Mouse (Mus musculus) kidney, postnatal 0 days (tissue): ENCODE results near the gene Pbx2. TPM values are rescaled to one million over a fixed set of nuclear protein-coding genes. Genes with fewer than 3 reads are reported as not detected.

Experiments used
- ATAC-seq: fragments of 200-750 bp; cut with Nextera tagmentation; replicated peaks from 2 replicates; pipeline ENCODE4 v1.8.0; 2017; ENCODE audit warnings: low read depth, moderate number of reproducible peaks, moderate TSS enrichment, moderate library complexity; ENCODE audit not compliant: low FRiP score
- DNase-seq: peaks from one replicate; pipeline ENCODE4 v3.0.0-alpha.2; 2016; ENCODE audit warnings: low spot score
- H3K27ac ChIP-seq: fragments of 300-500 bp; sonication (generic); 2 replicates; pipeline ENCODE4 v1.5.1; 2014; ENCODE audit warnings: mild to moderate bottlenecking
- H3K27me3 ChIP-seq: fragments of 300-500 bp; sonication (generic); 2 replicates; pipeline ENCODE4 v1.6.1; 2014; ENCODE audit warnings: low read length, mixed read lengths; ENCODE audit not compliant: insufficient read depth
- H3K36me3 ChIP-seq: fragments of 300-500 bp; sonication (generic); 2 replicates; pipeline ENCODE4 v1.6.1; 2014; ENCODE audit warnings: low read length, mixed read lengths; ENCODE audit not compliant: insufficient read depth
- H3K4me1 ChIP-seq: fragments of 300-500 bp; sonication (generic); replicated peaks from 2 replicates; pipeline ENCODE4 v1.6.1; 2014; ENCODE audit warnings: antibody characterized with exemption, low read length, mixed read lengths; ENCODE audit not compliant: insufficient read depth
- H3K4me2 ChIP-seq: fragments of 300-500 bp; sonication (generic); 2 replicates; pipeline ENCODE4 v1.6.1; 2014; ENCODE audit warnings: mild to moderate bottlenecking, low read length, moderate library complexity, mixed read lengths
- H3K4me3 ChIP-seq: fragments of 300-500 bp; sonication (generic); replicated peaks from 2 replicates; pipeline ENCODE4 v1.5.1; 2014; ENCODE audit warnings: low read depth, low read length
- H3K9ac ChIP-seq: fragments of 300-500 bp; sonication (generic); 2 replicates; pipeline ENCODE4 v1.6.1; 2014; ENCODE audit warnings: low read depth, low read length
- H3K9me3 ChIP-seq: fragments of 300-500 bp; sonication (generic); replicated peaks from 2 replicates; pipeline ENCODE4 v1.6.1; 2016; ENCODE audit warnings: low read length, inconsistent platforms, mixed read lengths
- CTCF ChIP-seq: IDR thresholded peaks from 2 replicates; pipeline ENCODE4 v1.5.1; 2016; ENCODE audit warnings: antibody characterized with exemption, low read depth, mild to moderate bottlenecking, moderate library complexity
- WGBS: fragments of 180-500 bp; shearing (Covaris S2); extraction: QIAGEN DNeasy Blood & Tissue Kit; methylation state at CpG from one replicate; pipeline ENCODE4 v1.1.7; 2014; 5-methylcytosine and 5-hydroxymethylcytosine counted together
- polyA plus RNA-seq: library from polyadenylated mRNA; unstranded; fragments of >200 nt; fragmentation: Nextera tagmentation; extraction: Ambion mirVana; gene quantifications from 2 replicates; pipeline ENCODE4 v1.2.1, GENCODE M21; 2015

Gene Pbx2
- polyA plus RNA-seq, 1 experiment from 2014 or later: 13.0 TPM

GRCm38 (mm10) chr17:34555483-34555882, 35.6 kb upstream of the Pbx2 start:
- Histone ChIP-seq H3K9me3 (no peaks in the 10 kb centered on the region), H3K36me3 (no peaks in the 10 kb centered on the region), H3K4me1 (no peaks in the 10 kb centered on the region), H3K9ac (no peak overlapping the region), H3K4me3 (no peak overlapping the region), H3K27me3 (no peaks in the 10 kb centered on the region), H3K27ac (no peak overlapping the region), H3K4me2 (no peak overlapping the region)
- DNase-seq: peak; percentile 74
- ATAC-seq: no peak; the same call in 1 of the 2 replicates
- 29% methylated on average over 5 of the region's 5 CpGs for WGBS
- TF ChIP-seq CTCF: peak; percentile 95

GRCm38 (mm10) chr17:34556406-34556805, 34.7 kb upstream of the Pbx2 start:
- ATAC-seq (no peak), DNase-seq (no peak)
- Histone ChIP-seq H3K9me3 (no peaks in the 10 kb centered on the region), H3K4me1 (no peaks in the 10 kb centered on the region), H3K36me3 (no peaks in the 10 kb centered on the region), H3K4me3 (no peak overlapping the region), H3K9ac (no peak overlapping the region), H3K27me3 (no peaks in the 10 kb centered on the region), H3K27ac (no peak overlapping the region), H3K4me2 (no peak overlapping the region)
- TF ChIP-seq CTCF: no peak
- 84% methylated on average over 8 of the region's 8 CpGs for whole genome bisulfite sequencing

- no peak overlapping the region for H3K4me3 ChIP-seq
- no peak for ATAC-seq
- H3K4me2 ChIP-seq: no peak overlapping the region
- 36% methylated on average over 11 of the region's 11 CpGs for WGBS
- H3K27ac ChIP-seq: no peak overlapping the region
- no peaks in the 10 kb centered on the region for H3K36me3 ChIP-seq
- no peak overlapping the region for H3K9ac ChIP-seq
- TF ChIP-seq CTCF: no peak
- H3K4me1 ChIP-seq: no peaks in the 10 kb centered on the region
- H3K27me3 ChIP-seq: no peaks in the 10 kb centered on the region
- H3K9me3 ChIP-seq: no peaks in the 10 kb centered on the region
- no peak for DNase-seq
Observed at GRCm38 (mm10) chr17:34557411-34557810, 33.7 kb upstream of the Pbx2 start.

- 80% methylated on average over 7 of the region's 7 CpGs for WGBS
- TF ChIP-seq CTCF: no peak
- no peak for DNase-seq
- H3K9me3 ChIP-seq: no peaks in the 10 kb centered on the region
- no peaks in the 10 kb centered on the region for H3K36me3 ChIP-seq
- H3K4me3 ChIP-seq: no peak overlapping the region
- ATAC-seq: no peak
- H3K4me1 ChIP-seq: peaks cover 3% of the 10 kb centered on the region; the same call in 1 of the 2 replicates
- H3K4me2 ChIP-seq: no peak overlapping the region
- H3K27me3 ChIP-seq: no peaks in the 10 kb centered on the region
- H3K27ac ChIP-seq: no peak overlapping the region
- no peak overlapping the region for H3K9ac ChIP-seq
Observed at GRCm38 (mm10) chr17:34559116-34559515, 31.9 kb upstream of the Pbx2 start.

- DNase-seq (no peak), ATAC-seq (no peak)
- Histone ChIP-seq H3K9ac (no peak overlapping the region), H3K9me3 (no peaks in the 10 kb centered on the region), H3K4me1 (peaks cover 8% of the 10 kb centered on the region), H3K27me3 (no peaks in the 10 kb centered on the region), H3K27ac (no peak overlapping the region), H3K4me2 (no peak overlapping the region), H3K36me3 (no peaks in the 10 kb centered on the region), H3K4me3 (no peak overlapping the region)
- peak; percentile 35; the same call in 1 of the 2 replicates for TF ChIP-seq CTCF
- WGBS: 25% methylated on average over 15 of the region's 15 CpGs
Observed at GRCm38 (mm10) chr17:34559895-34560294, 31.2 kb upstream of the Pbx2 start.

- H3K36me3 ChIP-seq: no peaks in the 10 kb centered on the region
- H3K27me3 ChIP-seq: no peaks in the 10 kb centered on the region
- TF ChIP-seq CTCF: no peak
- H3K4me2 ChIP-seq: no peak overlapping the region
- peaks cover 13% of the 10 kb centered on the region for H3K4me1 ChIP-seq
- ATAC-seq (no peak), DNase-seq (no peak)
- WGBS: 95% methylated on average over 6 of the region's 6 CpGs
- no peaks in the 10 kb centered on the region for H3K9me3 ChIP-seq
- no peak overlapping the region for H3K27ac ChIP-seq
- H3K9ac ChIP-seq: no peak overlapping the region
- no peak overlapping the region for H3K4me3 ChIP-seq
Observed at GRCm38 (mm10) chr17:34560438-34560837, 30.6 kb upstream of the Pbx2 start.

- 48% methylated on average over 8 of the region's 8 CpGs for WGBS
- peak overlapping the region; percentile 15 for H3K4me2 ChIP-seq
- TF ChIP-seq CTCF: no peak
Observed at GRCm38 (mm10) chr17:34561200-34561599, 29.9 kb upstream of the Pbx2 start.

More at GRCm38 (mm10) chr17:34561200-34561599, 29.9 kb upstream of the Pbx2 start:
- H3K27ac ChIP-seq: peak overlapping the region; percentile 48; the same call in 1 of the 2 replicates
- ATAC-seq (no peak), DNase-seq (no peak)
- no peak overlapping the region for H3K9ac ChIP-seq
- peaks cover 14% of the 10 kb centered on the region for H3K4me1 ChIP-seq
- no peaks in the 10 kb centered on the region for H3K9me3 ChIP-seq
- no peaks in the 10 kb centered on the region for H3K27me3 ChIP-seq
- H3K4me3 ChIP-seq: no peak overlapping the region
- no peaks in the 10 kb centered on the region for H3K36me3 ChIP-seq
